Mouse (Mus musculus): ENCODE measurements around the gene Add1.

The Add1 gene

DNA sequence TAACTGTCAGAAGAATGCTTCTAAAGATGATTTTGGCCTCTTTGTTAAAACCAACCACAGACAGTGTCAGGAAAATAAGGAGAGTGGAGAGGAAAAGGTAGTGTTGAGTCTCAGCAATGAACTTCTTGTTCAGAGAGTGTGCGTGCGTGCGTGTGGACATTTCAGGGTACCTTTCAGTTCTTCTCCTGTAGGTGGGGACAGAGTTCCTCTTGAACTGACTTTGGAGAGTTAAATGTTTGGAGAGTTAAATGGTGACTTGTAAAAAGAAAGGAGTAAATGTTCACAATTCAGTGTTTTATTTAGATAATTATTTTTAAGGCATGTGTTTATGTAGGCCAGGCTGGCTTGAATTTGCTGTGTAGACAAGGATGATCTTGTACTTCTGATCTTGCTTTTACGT, 96.8 kb downstream of the Add1 start:
- no peak for DNase-seq (ENCODE audit: low read depth, low spot score)
